Mouse (Mus musculus) spleen, adult 2 months (tissue): ENCODE data around the gene Ripply3. TPM values are rescaled to one million over a fixed set of nuclear protein-coding genes. Genes with fewer than 3 reads are reported as not detected.
A peak's percentile ranks its signal among the peaks of the same experiment; 100 is the strongest.

ENCODE experiments used
- DNase-seq, 2 experiments: peaks; one replicate each; pipeline versions ENCODE4 v3.0.0 to v3.0.0-alpha.2; 2012 to 2021; ENCODE audit warnings: low spot score in 2 of 2, low read depth in 1 of 2
- H3K27ac ChIP-seq: fragments of 200-500 bp; 2 replicates; pipeline ENCODE4 v1.5.1; 2012; ENCODE audit warnings: low read length, inconsistent platforms; ENCODE audit not compliant: insufficient read depth
- H3K27me3 ChIP-seq: fragments of 200-500 bp; 2 replicates; pipeline ENCODE4 v1.6.1; 2012; ENCODE audit warnings: mild to moderate bottlenecking, moderate library complexity, low read length, inconsistent platforms; ENCODE audit not compliant: control insufficient read depth, insufficient read depth
- H3K36me3 ChIP-seq: fragments of 200-500 bp; 2 replicates; pipeline ENCODE4 v1.6.1; 2012; ENCODE audit warnings: mild to moderate bottlenecking, low read length, inconsistent platforms; ENCODE audit not compliant: control insufficient read depth, insufficient read depth
- H3K4me1 ChIP-seq: fragments of 200-500 bp; 2 replicates; pipeline ENCODE4 v1.6.1; 2011; ENCODE audit warnings: inconsistent platforms; ENCODE audit not compliant: control insufficient read depth, insufficient read depth, insufficient read length
- H3K4me3 ChIP-seq: fragments of 200-500 bp; 2 replicates; pipeline ENCODE4 v1.5.1; 2011; ENCODE audit warnings: mild to moderate bottlenecking, inconsistent platforms; ENCODE audit not compliant: insufficient read depth, insufficient read length; ENCODE audit errors: extremely low read depth
- CTCF ChIP-seq: fragments of 200-500 bp; IDR thresholded peaks from 2 replicates; pipeline ENCODE4 v1.5.1; 2011; ENCODE audit warnings: mild to moderate bottlenecking, inconsistent platforms; ENCODE audit not compliant: insufficient read depth, insufficient read length, insufficient replicate concordance; ENCODE audit errors: extremely low read depth
- POLR2A ChIP-seq: fragments of 200-500 bp; IDR thresholded peaks from 2 replicates; pipeline ENCODE4 v1.6.1; 2011; ENCODE audit warnings: low read depth, low read length, inconsistent platforms
- WGBS: fragments of 180-500 bp; shearing (Covaris S2); methylation state at CpG from one replicate; pipeline ENCODE4 v1.1.7; 2018; 5-methylcytosine and 5-hydroxymethylcytosine counted together
- polyA plus RNA-seq: library from polyadenylated mRNA; depleted of rRNA; stranded (reverse); fragments of >200 nt; gene quantifications from 2 replicates; pipeline ENCODE4 v1.2.3, GENCODE M21; 2012

Ripply3 gene
- polyA plus RNA-seq, 1 experiment: 0.71 TPM

GRCm38 (mm10) chr16:94345733-94346132 is 17.5 kb downstream of the Ripply3 start:
- H3K27me3 ChIP-seq: no peaks in the 10 kb centered on the region
- H3K27ac ChIP-seq: no peak overlapping the region
- WGBS: 94% methylated on average over 1 of the region's 1 CpGs
- TF ChIP-seq CTCF (no peak), POLR2A (no peak)
- no peak overlapping the region for H3K4me3 ChIP-seq
- H3K4me1 ChIP-seq: peaks cover 5% of the 10 kb centered on the region; the same call in 1 of the 2 replicates
- no peak for DNase-seq
- no peaks in the 10 kb centered on the region for H3K36me3 ChIP-seq

DNA sequence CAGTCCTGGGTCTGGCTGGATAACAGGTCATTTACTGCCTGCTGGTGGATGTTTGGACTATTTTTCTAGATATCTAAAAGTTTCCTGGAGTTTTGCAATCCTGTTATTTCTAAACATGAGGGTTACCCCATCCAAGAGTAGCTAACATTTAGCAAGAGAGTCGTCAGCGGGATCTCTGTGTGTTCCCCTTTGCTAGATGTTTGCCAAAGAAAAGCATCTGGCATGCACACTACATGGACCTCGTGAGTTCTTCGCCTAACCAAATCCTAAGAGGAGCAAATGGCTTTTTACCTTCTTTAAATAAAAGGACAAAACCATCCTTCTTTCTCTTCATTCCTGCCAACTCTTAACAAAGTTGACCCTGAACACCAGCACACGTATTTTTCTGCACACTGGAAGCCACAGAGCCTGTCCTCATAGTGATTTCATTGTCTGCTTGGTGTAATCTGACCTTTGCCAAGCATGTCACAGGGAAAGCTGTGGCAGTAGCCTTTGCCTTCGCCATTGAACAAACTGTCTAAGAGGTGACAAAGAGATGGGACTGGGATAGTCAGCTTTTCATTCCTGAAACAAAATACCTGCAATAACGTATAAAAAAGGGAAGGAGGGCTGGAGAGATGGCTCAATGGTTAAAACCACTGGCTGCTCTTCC is 19.0 kb downstream of the Ripply3 start:
- Histone ChIP-seq H3K4me3 (no peak overlapping the region), H3K27me3 (no peaks in the 10 kb centered on the region), H3K27ac (no peak overlapping the region), H3K36me3 (no peaks in the 10 kb centered on the region), H3K4me1 (peaks cover 5% of the 10 kb centered on the region; the same call in 1 of the 2 replicates)
- no peak for TF ChIP-seq POLR2A
- TF ChIP-seq CTCF: no peak
- DNase-seq: no peak
- 86% methylated on average over 7 of the region's 7 CpGs for whole genome bisulfite sequencing

- Histone ChIP-seq H3K4me3 (no peak overlapping the region), H3K27ac (no peak overlapping the region), H3K27me3 (no peaks in the 10 kb centered on the region), H3K4me1 (peaks cover 5% of the 10 kb centered on the region; the same call in 1 of the 2 replicates), H3K36me3 (no peaks in the 10 kb centered on the region)
- no peak for DNase-seq
- no peak for TF ChIP-seq POLR2A
- TF ChIP-seq CTCF: no peak
- WGBS: 66% methylated on average over 2 of the region's 2 CpGs
Measured at GRCm38 (mm10) chr16:94348779-94349178, 20.6 kb downstream of the Ripply3 start.

- Histone ChIP-seq H3K4me1 (peaks cover 5% of the 10 kb centered on the region; the same call in 1 of the 2 replicates), H3K27me3 (no peaks in the 10 kb centered on the region), H3K4me3 (no peak overlapping the region), H3K27ac (no peak overlapping the region), H3K36me3 (no peaks in the 10 kb centered on the region)
- TF ChIP-seq CTCF: no peak
- no peak for TF ChIP-seq POLR2A
- WGBS: 41% methylated on average over 11 of the region's 11 CpGs
- DNase-seq: no peak
Measured at GRCm38 (mm10) chr16:94349588-94350286, 21.5 kb downstream of the Ripply3 start.

DNA sequence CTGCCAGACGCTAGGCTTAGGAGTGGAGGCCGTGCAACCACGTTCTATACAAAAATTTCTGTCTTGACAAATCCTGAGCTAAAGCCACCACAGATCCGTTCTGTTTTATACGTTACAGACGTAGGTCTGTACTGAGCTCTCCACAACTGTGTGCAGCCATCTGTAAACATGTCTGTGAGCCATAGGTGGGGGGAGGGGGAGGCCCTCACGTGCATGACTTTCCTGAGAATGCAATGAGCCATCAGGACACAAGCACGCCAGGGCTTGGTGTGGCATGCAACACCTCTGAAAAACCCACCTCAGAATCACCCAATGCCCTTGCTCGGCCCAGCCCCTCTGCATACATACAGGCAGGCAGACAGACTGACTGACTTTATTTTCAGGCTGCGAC is 22.1 kb downstream of the Ripply3 start:
- TF ChIP-seq CTCF: no peak
- no peak for TF ChIP-seq POLR2A
- no peak for DNase-seq
- Histone ChIP-seq H3K36me3 (no peaks in the 10 kb centered on the region), H3K27ac (no peak overlapping the region), H3K27me3 (no peaks in the 10 kb centered on the region), H3K4me1 (peaks cover 5% of the 10 kb centered on the region; the same call in 1 of the 2 replicates), H3K4me3 (no peak overlapping the region)
- 59% methylated on average over 10 of the region's 10 CpGs for WGBS

GRCm38 (mm10) chr16:94354450-94354849 is 26.2 kb downstream of the Ripply3 start:
- peak; percentile 45 to 58 for DNase-seq
- H3K36me3 ChIP-seq: no peaks in the 10 kb centered on the region
- no peak overlapping the region for H3K4me3 ChIP-seq
- H3K27ac ChIP-seq: no peak overlapping the region
- no peaks in the 10 kb centered on the region for H3K27me3 ChIP-seq
- peaks cover 3% of the 10 kb centered on the region; the same call in 1 of the 2 replicates for H3K4me1 ChIP-seq
- no peak for TF ChIP-seq CTCF
- no peak for TF ChIP-seq POLR2A
- WGBS: 6% methylated on average over 9 of the region's 9 CpGs

DNA sequence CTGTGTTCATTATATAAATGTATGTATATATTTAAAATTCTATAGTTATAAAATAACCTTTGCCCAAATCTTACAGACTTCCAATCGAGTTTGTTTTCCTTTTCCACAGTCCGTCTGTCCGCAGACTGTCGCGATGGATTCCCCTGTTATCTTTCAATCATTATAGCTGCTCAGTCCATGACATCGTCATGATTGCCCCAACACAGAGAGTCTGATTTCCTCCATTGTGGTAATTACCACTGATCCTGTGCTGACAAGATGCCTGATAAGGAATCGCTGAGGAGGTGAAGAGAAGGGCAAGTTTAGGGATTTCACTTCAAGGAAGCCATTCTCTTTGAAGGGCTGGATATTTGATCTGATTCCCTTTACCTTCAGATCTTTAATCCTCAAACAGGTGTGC is 27.8 kb downstream of the Ripply3 start:
- 60% methylated on average over 7 of the region's 7 CpGs for WGBS

More for the DNA sequence above, 27.8 kb downstream of the Ripply3 start:
- Histone ChIP-seq H3K4me1 (no peaks in the 10 kb centered on the region), H3K27me3 (no peaks in the 10 kb centered on the region), H3K36me3 (no peaks in the 10 kb centered on the region), H3K4me3 (no peak overlapping the region), H3K27ac (no peak overlapping the region)
- no peak for TF ChIP-seq CTCF
- TF ChIP-seq POLR2A: no peak
- DNase-seq: no peak
